In the genomic region with DNA sequence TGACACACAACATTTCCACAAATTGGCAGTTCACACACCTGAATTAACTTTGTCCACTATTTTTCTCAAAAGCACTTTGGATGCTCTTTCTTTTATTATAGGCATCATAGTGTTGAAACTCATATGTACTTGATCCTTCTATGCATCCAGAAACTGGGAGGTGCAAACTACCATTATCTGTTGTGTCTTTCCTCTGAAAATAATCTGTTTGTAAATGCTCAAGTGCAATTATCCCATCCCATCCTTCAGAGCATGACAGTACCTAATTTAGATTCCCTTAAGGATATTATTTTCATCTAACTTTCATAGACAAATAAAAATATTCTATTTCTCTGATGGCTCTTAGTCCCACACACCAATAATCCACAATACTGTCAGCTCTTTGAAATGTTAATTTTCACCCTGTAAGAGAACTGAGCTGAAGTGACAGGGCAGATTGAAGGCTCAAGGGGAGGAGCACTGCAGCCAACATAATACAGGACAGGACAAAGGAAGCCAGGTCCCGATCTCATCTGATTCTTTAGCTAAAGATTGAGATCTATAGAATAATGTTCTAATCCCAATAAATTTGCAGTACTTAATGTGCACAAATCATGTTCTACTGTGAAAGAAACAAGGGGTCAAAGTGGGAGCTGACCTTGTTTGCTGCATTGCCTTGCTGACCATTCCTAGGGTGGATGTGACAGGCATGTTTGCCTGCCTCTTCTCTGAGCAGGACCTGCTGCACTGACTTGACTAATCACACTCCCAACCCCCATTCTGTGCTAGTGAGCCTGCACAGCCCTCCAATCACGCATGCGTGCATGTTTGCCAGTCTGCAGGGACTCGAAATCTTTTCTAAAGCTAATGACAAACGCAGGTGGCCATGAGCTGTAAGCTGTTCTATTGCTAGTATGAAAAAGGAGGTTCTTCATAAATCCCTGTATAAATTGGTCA, we compare ENCODE assay signal across 9 mouse cellular contexts. TPM values are rescaled to one million over a fixed set of nuclear protein-coding genes. Genes with fewer than 3 reads are reported as not detected.
A peak's percentile ranks its signal among the peaks of the same experiment; 100 is the strongest.
DNase-seq lines count a peak whose midpoint lies in the region; ATAC-seq and TF ChIP-seq lines count a peak whose summit lies in the region.
"Had no signal": no experiment of that assay in that cellular context is flagged by ENCODE, and none has a peak within 500 bp of the region (broad histone marks: within the 10 kb centered on the region; RNA-seq: fewer than 3 reads in every experiment).

No protein-coding gene starts in this region.

- no peak for TF ChIP-seq CTCF in midbrain, postnatal 0 days (IDR thresholded peaks at IDR 0.05)

- no peaks in the 10 kb centered on the region for H3K27me3 ChIP-seq in forebrain, embryonic 14.5 days (replicated peaks; ENCODE audit: control insufficient read depth, insufficient read depth, low read length)
- no peaks in the 10 kb centered on the region for H3K27me3 ChIP-seq in midbrain, postnatal 0 days (ENCODE audit: insufficient read depth, low read length)
- H3K27me3 ChIP-seq in limb, embryonic 10.5 days (ENCODE audit: low read depth, poor library complexity, severe bottlenecking): no peaks in the 10 kb centered on the region
- H3K27me3 ChIP-seq: liver, embryonic 13.5 days had no signal

- peak overlapping the region; percentile 21; the same call in 1 of the 2 replicates for H3K4me2 ChIP-seq in forebrain, embryonic 14.5 days (ENCODE audit: low read length)
- no peak overlapping the region; the same call in 1 of the 2 replicates for H3K4me2 ChIP-seq in midbrain, postnatal 0 days (ENCODE audit: low read depth, low read length, poor library complexity, severe bottlenecking)
- H3K4me2 ChIP-seq: liver, embryonic 13.5 days had no signal

- peak; percentile 61 to 68 for DNase-seq in cerebellum, adult 18-20 months
- DNase-seq in forebrain, embryonic 14.5 days (ENCODE audit: low spot score): peak; percentile 93
- peak; percentile 41 to 64 for DNase-seq in layer of hippocampus, postnatal 10 days (ENCODE audit: low spot score in 2 of 2)
- DNase-seq in midbrain, postnatal 0 days (ENCODE audit: low spot score): peak; percentile 86
- no peak for DNase-seq in lung, postnatal 14 days
- no peak for DNase-seq in lung, postnatal 10 days
- DNase-seq in adrenal gland, adult (ENCODE audit: inconsistent age in 2 of 2, low spot score in 1 of 2): no peak
- DNase-seq in limb, embryonic 10.5 days (ENCODE audit: low spot score): no peak
- DNase-seq: liver, embryonic 13.5 days had no signal

- H3K4me3 ChIP-seq in forebrain, embryonic 14.5 days (ENCODE audit: low read depth, low read length): no peak overlapping the region
- H3K4me3 ChIP-seq in midbrain, postnatal 0 days (ENCODE audit: low read depth, low read length): 0 out of 2 replicates have a peak overlapping the region, but pooled peaks have one; percentile 6
- H3K4me3 ChIP-seq in limb, embryonic 10.5 days: no peak overlapping the region
- H3K4me3 ChIP-seq: liver, embryonic 13.5 days had no signal

- peak; percentile 96 for ATAC-seq in forebrain, embryonic 14.5 days
- peak; percentile 78 for ATAC-seq in midbrain, postnatal 0 days (ENCODE audit: low FRiP score)

- no peaks in the 10 kb centered on the region for H3K4me1 ChIP-seq in forebrain, embryonic 14.5 days (ENCODE audit: control insufficient read depth, insufficient read depth, low read length)
- H3K4me1 ChIP-seq in midbrain, postnatal 0 days (ENCODE audit: insufficient read depth, low read length): no peaks in the 10 kb centered on the region
- H3K4me1 ChIP-seq in limb, embryonic 10.5 days: no peaks in the 10 kb centered on the region
- H3K4me1 ChIP-seq: liver, embryonic 13.5 days had no signal

- H3K9me3 ChIP-seq in forebrain, embryonic 14.5 days (replicated peaks; ENCODE audit: control insufficient read depth, low read length): 0 out of 2 replicates have a peak, but pooled peaks cover 3% of the 10 kb centered on the region
- H3K9me3 ChIP-seq in midbrain, postnatal 0 days (ENCODE audit: low read length): no peaks in the 10 kb centered on the region; the same call in 1 of the 2 replicates
- H3K9me3 ChIP-seq in limb, embryonic 10.5 days (replicated peaks): peaks cover 3% of the 10 kb centered on the region; the same call in 1 of the 2 replicates
- H3K9me3 ChIP-seq: liver, embryonic 13.5 days had no signal

- peak overlapping the region; percentile 78 for H3K27ac ChIP-seq in forebrain, embryonic 14.5 days (ENCODE audit: low read depth, low read length)
- H3K27ac ChIP-seq in midbrain, postnatal 0 days (ENCODE audit: low read depth, low read length): 0 out of 2 replicates have a peak overlapping the region, but pooled peaks have one; percentile 8
- no peak overlapping the region for H3K27ac ChIP-seq in limb, embryonic 10.5 days
- H3K27ac ChIP-seq: liver, embryonic 13.5 days had no signal

- peak overlapping the region; percentile 8; the same call in 1 of the 2 replicates for H3K9ac ChIP-seq in forebrain, embryonic 14.5 days (ENCODE audit: low read length)
- no peak overlapping the region for H3K9ac ChIP-seq in midbrain, postnatal 0 days (replicated peaks; ENCODE audit: low read length, poor library complexity, severe bottlenecking)
- H3K9ac ChIP-seq: liver, embryonic 13.5 days had no signal

- WGBS in forebrain, embryonic 14.5 days: 47% methylated on average over 5 of the region's 5 CpGs
- 34% methylated on average over 5 of the region's 5 CpGs for WGBS in midbrain, postnatal 0 days
- WGBS in limb, embryonic 10.5 days: 75% methylated on average over 5 of the region's 5 CpGs

- H3K36me3 ChIP-seq in forebrain, embryonic 14.5 days (ENCODE audit: control insufficient read depth, insufficient read depth, low read length): no peaks in the 10 kb centered on the region
- no peaks in the 10 kb centered on the region for H3K36me3 ChIP-seq in midbrain, postnatal 0 days (ENCODE audit: insufficient read depth, low read length)
- H3K36me3 ChIP-seq in limb, embryonic 10.5 days: no peaks in the 10 kb centered on the region
- H3K36me3 ChIP-seq: liver, embryonic 13.5 days had no signal

RNA-seq across cellular contexts. Expression of gene Snrpn, which starts 30.5 kb away (rescaled TPM):
- polyA plus RNA-seq in forebrain, embryonic 14.5 days (2014; fragmentation: Nextera tagmentation; extraction: Ambion mirVana): 481 and 569 TPM in 2 replicates
- total RNA-seq in layer of hippocampus, postnatal 10 days (2021): 100 to 1,000 TPM; 779 to 816 TPM
- total RNA-seq in midbrain, postnatal 0 days (2014; rRNA removed): 544 and 562 TPM in 2 replicates
- polyA plus RNA-seq in midbrain, postnatal 0 days (2015; fragmentation: Nextera tagmentation; extraction: Ambion mirVana): 1,182 and 1,261 TPM in 2 replicates
- polyA plus RNA-seq in limb, embryonic 10.5 days (2016; fragmentation: Nextera tagmentation; extraction: Ambion mirVana): 77.2 and 82.2 TPM in 2 replicates

Comparison
In these comparisons a context has a peak if more than half of its experiments do, and no peak if none do; other contexts are left out.
1. DNase-seq: peak in cerebellum, adult 18-20 months (2 of 2), forebrain, embryonic 14.5 days (single experiment), layer of hippocampus, postnatal 10 days (2 of 2) and midbrain, postnatal 0 days (single experiment); none in lung, postnatal 14 days (single experiment), lung, postnatal 10 days (single experiment), adrenal gland, adult (0 of 2) and limb, embryonic 10.5 days (single experiment).